Mouse (Mus musculus) ES-Bruce4 (cell line): ENCODE data around the gene Rcor2.

ENCODE experiments used
- CTCF ChIP-seq: IDR thresholded peaks from one replicate; pipeline ENCODE4 v1.8.1; 2011; ENCODE audit warnings: low read depth, low read length
- POLR2A ChIP-seq: IDR thresholded peaks from one replicate; pipeline ENCODE4 v1.8.1; 2011; ENCODE audit warnings: low read length; ENCODE audit not compliant: insufficient read depth

- no peak for TF ChIP-seq CTCF
- no peak for TF ChIP-seq POLR2A
Observed at GRCm38 (mm10) chr19:7264766-7265331, 2.3 kb upstream of the Rcor2 start.
